Mouse (Mus musculus) E14TG2a.4 (cell line): ENCODE results near the gene 1700001P01Rik.

Source experiments
- CTCF ChIP-seq: conservative IDR thresholded peaks from 2 replicates; pipeline ENCODE4 v1.5.1; 2014; ENCODE audit warnings: low read length
- NANOG ChIP-seq: IDR thresholded peaks from 2 replicates; pipeline ENCODE4 v1.6.1; 2014; ENCODE audit warnings: borderline replicate concordance, low read length, mixed read lengths
- POU5F1 ChIP-seq: IDR thresholded peaks from 2 replicates; pipeline ENCODE4 v1.6.1; 2014; ENCODE audit warnings: low read length, borderline replicate concordance

DNA sequence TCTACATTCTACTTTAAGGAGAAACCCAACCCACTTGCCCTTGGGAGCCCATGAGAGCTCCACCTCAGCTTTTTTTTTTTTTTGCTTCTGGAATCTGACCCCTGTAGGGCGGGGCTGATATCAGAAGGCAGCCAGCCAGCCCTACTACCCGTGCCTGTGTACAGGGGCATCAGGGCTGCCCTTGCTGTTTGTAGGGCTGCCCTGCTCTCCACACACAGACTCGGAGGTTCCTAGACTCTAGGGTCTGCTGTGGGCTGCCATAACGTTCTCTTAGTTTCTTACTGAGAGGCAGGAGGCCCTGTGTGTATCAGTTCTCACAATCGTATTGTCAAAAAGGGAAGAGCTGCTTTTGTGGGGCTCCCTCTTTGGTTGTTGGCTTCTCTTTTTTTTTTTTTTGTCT, 41.7 kb upstream of the 1700001P01Rik start:
- TF ChIP-seq CTCF (no peak), NANOG (no peak), POU5F1 (no peak)
